Mouse (Mus musculus) heart, embryonic 12.5 days (tissue): ENCODE measurements around the gene Pcp4l1. TPM values are rescaled to one million over a fixed set of nuclear protein-coding genes. Genes with fewer than 3 reads are reported as not detected.
"Not testable (repeated sequence)": the region's sequence is repeated elsewhere in the genome, so short reads cannot be mapped to it uniquely, and the experiment has no call there.

Experiments used
- ATAC-seq: fragments of 200-750 bp; cut with Nextera tagmentation; 2 replicates; pipeline ENCODE4 v1.8.0; 2017; ENCODE audit warnings: moderate TSS enrichment, moderate library complexity; ENCODE audit not compliant: insufficient number of reproducible peaks, low FRiP score
- H3K27ac ChIP-seq: fragments of 300-500 bp; sonication (generic); 2 replicates; pipeline ENCODE4 v1.5.1; 2016; ENCODE audit warnings: mild to moderate bottlenecking, moderate library complexity; ENCODE audit not compliant: poor library complexity, severe bottlenecking
- H3K27me3 ChIP-seq: fragments of 300-500 bp; sonication (generic); replicated peaks from 2 replicates; pipeline ENCODE4 v1.6.1; 2016; ENCODE audit warnings: mild to moderate bottlenecking, moderate library complexity
- H3K36me3 ChIP-seq: fragments of 300-500 bp; sonication (generic); 2 replicates; pipeline ENCODE4 v1.6.1; 2016; ENCODE audit warnings: mild to moderate bottlenecking, moderate library complexity
- H3K4me1 ChIP-seq: fragments of 300-500 bp; sonication (generic); replicated peaks from 2 replicates; pipeline ENCODE4 v1.6.1; 2016; ENCODE audit warnings: mild to moderate bottlenecking
- H3K4me2 ChIP-seq: fragments of 300-500 bp; sonication (generic); 2 replicates; pipeline ENCODE4 v1.6.1; 2016; ENCODE audit warnings: mild to moderate bottlenecking, moderate library complexity
- H3K4me3 ChIP-seq: fragments of 300-500 bp; sonication (generic); 2 replicates; pipeline ENCODE4 v1.5.1; 2016; ENCODE audit warnings: mild to moderate bottlenecking
- H3K9ac ChIP-seq: fragments of 300-500 bp; sonication (generic); 2 replicates; pipeline ENCODE4 v1.6.1; 2016; ENCODE audit warnings: mild to moderate bottlenecking, moderate library complexity
- H3K9me3 ChIP-seq: fragments of 300-500 bp; sonication (generic); replicated peaks from 2 replicates; pipeline ENCODE4 v1.6.1; 2016; ENCODE audit warnings: mild to moderate bottlenecking, moderate library complexity
- WGBS: fragments of 180-500 bp; shearing (Covaris S2); methylation state at CpG from one replicate; pipeline ENCODE4 v1.1.7; 2016; 5-methylcytosine and 5-hydroxymethylcytosine counted together
- polyA plus RNA-seq: library from polyadenylated mRNA; unstranded; fragments of >200 nt; fragmentation: Nextera tagmentation; extraction: Ambion mirVana; gene quantifications from 2 replicates; pipeline ENCODE4 v1.2.1, GENCODE M21; 2016

The Pcp4l1 gene
- polyA plus RNA-seq, 1 experiment from 2014 or later: 33.4 TPM

DNA sequence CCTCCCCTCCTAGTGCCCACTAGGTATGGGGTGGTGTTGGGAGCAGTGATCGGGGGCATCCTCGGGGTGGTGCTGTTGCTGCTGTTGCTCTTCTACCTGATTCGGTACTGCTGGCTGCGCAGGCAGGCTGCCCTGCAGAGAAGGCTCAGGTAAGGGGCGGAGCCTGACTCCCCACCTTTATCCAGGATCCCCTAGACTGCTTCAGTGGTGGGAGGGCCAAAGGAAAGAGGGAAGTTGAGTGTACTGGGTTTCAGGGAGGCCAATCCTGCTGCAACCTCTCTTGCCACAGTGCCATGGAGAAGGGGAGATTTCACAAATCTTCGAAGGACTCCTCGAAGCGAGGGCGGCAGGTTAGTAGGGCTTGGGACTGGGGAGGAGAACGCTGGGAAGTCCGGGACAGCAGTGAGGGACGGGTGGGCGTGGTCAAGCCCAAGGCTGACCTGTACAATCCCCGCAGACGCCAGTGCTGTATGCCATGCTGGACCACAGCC, 36.5 kb downstream of the Pcp4l1 start:
- no peaks in the 10 kb centered on the region for H3K9me3 ChIP-seq
- WGBS: 4% methylated on average over 15 of the region's 15 CpGs
- H3K27ac ChIP-seq: no peak overlapping the region
- peaks cover 51% of the 10 kb centered on the region for H3K27me3 ChIP-seq
- no peak overlapping the region for H3K9ac ChIP-seq
- peaks cover 15% of the 10 kb centered on the region; the same call in 1 of the 2 replicates for H3K4me1 ChIP-seq
- H3K4me2 ChIP-seq: peak overlapping the region; percentile 63
- H3K4me3 ChIP-seq: peak overlapping the region; percentile 34
- 0 out of 2 replicates have a peak, but pooled peaks have one; percentile 35 for ATAC-seq
- no peaks in the 10 kb centered on the region for H3K36me3 ChIP-seq

DNA sequence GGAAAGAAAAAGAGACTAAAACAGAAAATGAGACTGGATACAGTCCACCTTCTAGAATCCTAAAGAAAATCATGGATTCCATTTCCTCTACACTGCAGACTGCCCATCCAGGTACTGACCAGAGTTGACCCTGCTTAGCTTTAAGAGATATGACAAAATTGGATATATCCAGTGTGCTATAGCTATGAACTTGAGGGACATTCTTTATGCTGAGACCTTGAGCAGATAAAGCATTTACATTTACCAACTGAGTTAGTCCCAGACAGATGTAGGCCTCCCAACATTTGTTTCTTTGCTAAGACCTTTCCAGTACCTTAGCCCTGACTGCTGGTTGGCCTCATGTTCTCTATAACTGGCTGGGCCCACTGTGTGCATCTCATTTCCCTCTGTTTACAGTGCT, 38.1 kb downstream of the Pcp4l1 start:
- Histone ChIP-seq H3K27ac (no peak overlapping the region), H3K9ac (no peak overlapping the region), H3K9me3 (no peaks in the 10 kb centered on the region), H3K36me3 (no peaks in the 10 kb centered on the region), H3K4me2 (no peak overlapping the region), H3K4me3 (no peak overlapping the region), H3K27me3 (peaks cover 51% of the 10 kb centered on the region), H3K4me1 (peaks cover 15% of the 10 kb centered on the region; the same call in 1 of the 2 replicates)
- ATAC-seq: no peak

DNA sequence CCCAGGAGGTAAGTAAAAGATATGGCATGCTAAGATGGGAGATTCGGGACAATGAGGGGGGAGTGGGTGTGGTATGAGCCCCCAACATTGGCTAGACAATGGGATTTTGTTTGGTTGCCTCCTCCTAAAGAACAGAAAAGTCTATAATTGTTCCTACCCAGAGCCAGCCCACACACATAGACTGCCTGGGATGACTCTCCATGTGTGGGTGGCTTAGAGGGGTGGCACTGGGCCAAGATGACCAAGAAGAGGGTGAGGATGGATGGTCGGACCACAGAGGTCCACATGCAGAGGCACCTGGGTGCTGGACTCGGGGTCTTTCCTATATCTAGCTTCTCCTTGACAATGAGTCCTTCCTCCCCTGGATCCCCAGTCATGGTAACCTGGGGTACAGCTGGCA, 39.4 kb downstream of the Pcp4l1 start:
- Histone ChIP-seq H3K27ac (no peak overlapping the region), H3K9ac (no peak overlapping the region), H3K9me3 (no peaks in the 10 kb centered on the region), H3K27me3 (peaks cover 51% of the 10 kb centered on the region), H3K4me2 (no peak overlapping the region), H3K4me1 (peaks cover 15% of the 10 kb centered on the region; the same call in 1 of the 2 replicates), H3K4me3 (no peak overlapping the region), H3K36me3 (no peaks in the 10 kb centered on the region)
- 71% methylated on average over 3 of the region's 3 CpGs for WGBS
- ATAC-seq: no peak

DNA sequence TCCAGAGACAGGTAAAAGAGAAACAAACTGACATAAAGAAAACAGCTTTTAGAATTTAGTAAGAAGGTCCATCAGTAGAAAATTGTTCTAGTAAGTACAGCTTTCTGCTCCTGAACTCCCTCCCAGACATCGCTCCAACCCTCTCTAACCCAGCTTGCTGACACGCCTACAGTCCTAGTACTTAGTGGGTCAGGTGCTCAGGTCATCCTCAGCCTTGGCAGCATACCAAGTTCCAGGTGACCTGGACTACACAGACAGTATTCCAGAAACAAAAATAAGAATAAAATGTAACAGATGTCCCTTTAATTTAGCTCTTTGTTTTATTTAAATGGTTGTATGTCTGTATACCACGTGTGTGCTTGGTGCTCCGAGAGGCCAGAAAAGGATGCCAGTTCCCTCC, 44.1 kb downstream of the Pcp4l1 start:
- Histone ChIP-seq H3K27me3 (peaks cover 19% of the 10 kb centered on the region), H3K4me3 (no peak overlapping the region), H3K4me1 (peaks cover 18% of the 10 kb centered on the region), H3K36me3 (peaks cover 8% of the 10 kb centered on the region; the same call in 1 of the 2 replicates), H3K9me3 (no peaks in the 10 kb centered on the region), H3K27ac (no peak overlapping the region), H3K4me2 (no peak overlapping the region), H3K9ac (no peak overlapping the region)
- WGBS: 87% methylated on average over 4 of the region's 4 CpGs
- ATAC-seq: no peak

DNA sequence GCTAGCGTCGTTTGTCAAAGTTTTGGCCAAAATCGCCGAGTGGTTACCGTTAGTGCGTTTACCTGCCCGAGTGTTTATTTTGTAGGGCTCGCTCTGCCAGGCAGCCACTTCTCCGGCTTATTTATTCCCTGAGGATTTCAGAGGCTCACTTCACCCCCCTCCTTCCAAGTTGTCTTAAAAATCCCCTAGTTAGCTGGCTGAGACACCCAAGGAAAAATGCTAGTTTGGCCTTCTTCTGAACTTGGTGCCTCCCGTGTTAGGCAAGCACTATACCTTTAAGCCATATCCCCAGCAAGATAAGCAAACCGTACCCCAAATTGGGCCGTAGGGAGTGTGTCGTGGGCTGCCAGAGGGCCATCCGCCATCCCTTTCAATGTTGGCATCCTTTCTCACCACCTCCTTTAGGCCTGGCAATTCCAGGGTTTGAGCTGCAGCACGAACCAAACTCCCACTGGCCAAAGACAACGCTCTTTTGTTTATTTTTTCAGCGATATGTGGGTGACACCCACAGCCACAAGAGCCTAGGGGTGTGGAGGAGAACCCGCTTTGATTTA, 45.2 kb downstream of the Pcp4l1 start:
- Histone ChIP-seq H3K4me2 (peak overlapping the region; percentile 82), H3K9ac (peak overlapping the region; percentile 99), H3K27me3 (peaks cover 9% of the 10 kb centered on the region), H3K4me3 (peak overlapping the region; percentile 86), H3K36me3 (peaks cover 8% of the 10 kb centered on the region; the same call in 1 of the 2 replicates), H3K9me3 (no peaks in the 10 kb centered on the region), H3K27ac (no peak overlapping the region), H3K4me1 (peaks cover 18% of the 10 kb centered on the region)
- WGBS: 4% methylated on average over 18 of the region's 18 CpGs
- peak; percentile 49 for ATAC-seq

DNA sequence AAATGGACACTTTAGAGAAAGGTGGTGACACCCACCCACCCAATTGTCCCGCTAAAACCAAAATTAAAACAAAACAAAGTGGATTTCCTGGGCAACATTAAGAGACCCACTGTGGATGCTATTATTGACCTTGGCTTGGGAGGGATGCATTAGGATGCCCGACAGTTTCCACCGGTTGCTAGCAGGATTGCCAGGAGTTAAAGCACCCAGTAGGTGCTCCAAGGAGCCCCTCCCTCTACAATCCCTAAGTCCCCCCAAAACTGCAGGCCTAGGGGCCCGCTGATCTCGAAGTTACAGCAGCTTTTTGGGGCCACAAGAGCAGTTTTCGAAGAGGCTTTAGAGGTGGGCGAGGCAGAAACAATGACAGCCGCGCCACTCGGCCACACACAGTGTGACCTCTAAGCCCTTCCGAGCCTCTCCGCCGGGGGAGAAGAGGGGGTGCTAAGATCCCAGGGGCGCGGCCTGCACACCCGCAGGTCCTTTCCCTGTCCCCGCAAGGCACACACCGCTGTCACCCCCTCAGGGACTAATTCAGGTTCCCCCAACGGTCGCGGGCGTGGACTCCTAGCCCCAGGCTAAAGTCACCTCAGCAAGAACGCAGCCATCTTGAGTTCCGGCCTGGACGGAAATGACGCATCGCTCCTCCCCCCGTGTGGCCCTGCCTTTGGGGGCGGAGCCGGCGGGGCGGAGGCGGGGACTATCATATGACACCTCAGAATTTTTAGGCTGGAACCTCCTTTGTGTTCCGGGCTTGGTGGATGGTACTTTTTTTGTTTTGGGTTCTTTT, 45.9 kb downstream of the Pcp4l1 start, which contains the start of the genes Sdhc and Mpz:
Gene Sdhc (minus strand): TSS at position 630 of the 787 bp plus-strand sequence.
Gene Mpz (plus strand): TSS at position 738 of the 787 bp plus-strand sequence.
- Histone ChIP-seq H3K9ac (peak within 1 kb of the TSS; percentile 99), H3K27me3 (peaks cover 1% of the 10 kb centered on the region; the same call in 1 of the 2 replicates), H3K4me2 (peak within 1 kb of the TSS; percentile 82), H3K4me3 (peak within 1 kb of the TSS; percentile 86), H3K27ac (peak within 1 kb of the TSS; percentile 83), H3K9me3 (no peaks in the 10 kb centered on the region), H3K36me3 (peaks cover 14% of the 10 kb centered on the region), H3K4me1 (peaks cover 18% of the 10 kb centered on the region)
- ATAC-seq: peak; percentile 97
- 1% methylated on average over 34 of the region's 34 CpGs for WGBS

DNA sequence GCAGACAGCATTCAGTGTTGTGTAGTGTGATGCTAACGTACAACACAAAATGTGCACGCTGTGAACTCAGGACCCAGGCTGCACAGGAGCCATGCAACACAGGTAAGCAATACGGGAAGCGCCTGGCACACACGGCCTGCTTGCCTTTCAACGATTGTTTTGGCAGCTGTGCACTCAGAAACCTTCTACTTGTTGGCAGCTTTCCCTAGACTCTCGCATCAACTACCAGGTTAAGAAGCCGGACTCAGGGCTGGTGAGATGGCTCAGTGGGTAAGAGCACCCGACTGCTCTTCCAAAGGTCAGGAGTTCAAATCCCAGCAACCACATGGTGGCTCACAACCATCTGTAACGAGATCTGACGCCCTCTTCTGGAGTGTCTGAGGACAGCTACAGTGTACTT, 53.1 kb downstream of the Pcp4l1 start:
- H3K27ac ChIP-seq, H3K9ac ChIP-seq, H3K4me1 ChIP-seq, H3K4me2 ChIP-seq, H3K27me3 ChIP-seq, H3K4me3 ChIP-seq, H3K9me3 ChIP-seq, ATAC-seq: not testable (repeated sequence)
- WGBS: 77% methylated on average over 11 of the region's 11 CpGs
- H3K36me3 ChIP-seq: peaks cover 69% of the 10 kb centered on the region

DNA sequence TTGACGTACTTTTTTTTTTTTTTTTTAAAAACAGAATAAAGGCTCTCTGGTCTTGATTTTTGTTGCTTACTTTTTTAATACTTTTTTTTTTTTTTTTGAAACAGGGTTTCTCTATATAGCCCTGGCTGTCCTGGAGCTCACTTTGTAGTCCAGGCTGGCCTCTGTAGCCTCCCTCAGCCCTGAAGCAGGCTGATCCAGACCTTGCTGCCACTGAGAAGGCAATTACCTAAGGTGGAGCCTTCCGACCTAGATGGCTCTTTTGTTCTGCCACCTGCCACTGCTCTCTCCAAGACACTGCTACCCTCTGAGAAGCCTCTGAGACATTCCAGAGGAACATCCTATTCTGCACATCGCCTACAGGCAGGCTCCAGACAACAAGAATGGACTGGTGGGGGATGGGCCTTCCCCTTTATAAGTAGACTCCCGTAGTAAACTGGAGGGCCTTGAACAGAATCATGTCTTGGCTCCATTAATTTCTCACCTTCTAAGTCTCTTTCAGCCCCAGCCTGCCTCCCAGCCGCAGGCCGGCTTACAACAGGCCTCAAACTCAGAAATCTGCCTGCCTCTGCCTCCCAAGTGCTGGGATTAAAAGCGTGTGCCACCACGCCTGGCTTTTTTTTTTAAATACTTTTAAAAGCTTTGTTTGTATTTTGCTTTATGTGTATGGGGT, 58.4 kb downstream of the Pcp4l1 start:
- not testable (repeated sequence) for H3K27me3 ChIP-seq, ATAC-seq, H3K4me3 ChIP-seq, H3K9ac ChIP-seq, H3K4me1 ChIP-seq, H3K27ac ChIP-seq, H3K9me3 ChIP-seq, H3K4me2 ChIP-seq
- peaks cover 76% of the 10 kb centered on the region for H3K36me3 ChIP-seq
- 87% methylated on average over 8 of the region's 8 CpGs for WGBS

DNA sequence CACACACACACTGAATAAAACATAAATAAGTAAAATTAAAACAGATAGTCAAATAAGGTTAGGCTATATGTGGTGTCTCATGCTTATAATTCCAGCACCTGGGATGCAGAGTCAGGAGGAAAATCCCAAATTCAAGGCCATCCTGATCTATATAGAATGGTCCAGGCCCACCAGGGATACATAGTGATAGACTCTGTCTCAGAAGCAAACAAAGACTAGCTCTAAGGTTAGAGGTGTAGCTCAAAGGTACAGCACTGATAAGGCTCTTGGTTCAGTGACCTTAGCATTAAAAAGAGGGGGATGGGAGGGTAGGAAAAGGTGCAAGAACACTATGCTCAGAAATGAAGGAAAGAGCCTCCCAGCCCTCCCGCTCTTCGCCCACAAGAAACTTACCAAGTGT, 60.5 kb downstream of the Pcp4l1 start:
- Histone ChIP-seq H3K9me3 (no peaks in the 10 kb centered on the region), H3K27ac (no peak overlapping the region), H3K9ac (no peak overlapping the region), H3K4me3 (no peak overlapping the region), H3K4me2 (no peak overlapping the region), H3K27me3 (no peaks in the 10 kb centered on the region), H3K4me1 (0 out of 2 replicates have a peak, but pooled peaks cover 2% of the 10 kb centered on the region), H3K36me3 (peaks cover 75% of the 10 kb centered on the region)
- no peak for ATAC-seq
- WGBS: 90% methylated on average over 2 of the region's 2 CpGs

DNA sequence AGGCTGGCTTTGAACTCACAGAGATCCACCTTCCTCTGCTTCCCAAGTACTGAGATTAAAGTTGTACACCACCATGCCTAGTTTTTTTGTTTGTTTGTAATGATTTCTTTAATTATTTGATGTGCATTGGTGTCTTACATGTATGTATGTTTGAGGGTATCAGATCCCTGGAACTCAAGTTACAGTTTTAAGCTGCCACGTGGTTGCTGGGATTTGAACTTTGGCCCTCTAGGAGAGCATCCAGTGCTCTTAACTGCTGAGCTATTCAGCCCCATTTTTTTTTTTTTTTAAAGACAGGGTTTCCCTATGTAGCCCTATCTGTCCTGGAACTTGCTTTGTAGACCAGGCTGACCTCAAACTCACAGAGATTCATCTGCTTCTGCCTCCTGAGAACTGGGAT, 65.1 kb downstream of the Pcp4l1 start:
- no peak for ATAC-seq
- no peak overlapping the region for H3K9ac ChIP-seq
- H3K4me3 ChIP-seq: no peak overlapping the region
- no peak overlapping the region for H3K4me2 ChIP-seq
- peaks cover 72% of the 10 kb centered on the region for H3K36me3 ChIP-seq
- no peak overlapping the region for H3K27ac ChIP-seq
- no peaks in the 10 kb centered on the region for H3K9me3 ChIP-seq
- H3K4me1 ChIP-seq: 0 out of 2 replicates have a peak, but pooled peaks cover 2% of the 10 kb centered on the region
- no peaks in the 10 kb centered on the region for H3K27me3 ChIP-seq
- WGBS: 85% methylated on average over 1 of the region's 1 CpGs

DNA sequence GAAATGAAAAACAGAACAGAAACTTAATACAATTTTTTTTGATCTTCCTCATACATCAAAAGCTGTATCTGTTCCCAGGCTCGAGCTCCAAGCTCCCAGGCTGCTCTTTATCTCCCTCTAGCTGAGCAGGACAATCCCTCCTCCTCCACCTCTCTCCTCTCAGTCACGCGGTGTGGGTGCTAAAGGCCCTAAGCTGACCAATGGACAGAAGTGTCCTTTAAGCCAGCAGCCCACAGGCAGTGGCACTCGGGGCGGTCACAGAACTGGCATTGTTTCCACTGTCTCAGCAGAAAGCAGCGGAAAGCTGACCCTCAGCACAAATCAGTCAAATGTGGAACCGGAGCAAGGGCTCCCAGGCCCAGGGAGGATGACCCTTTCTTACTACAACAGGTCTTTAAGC, 66.8 kb downstream of the Pcp4l1 start:
- Histone ChIP-seq H3K4me2 (no peak overlapping the region), H3K9ac (no peak overlapping the region), H3K27me3 (no peaks in the 10 kb centered on the region), H3K9me3 (no peaks in the 10 kb centered on the region), H3K4me1 (0 out of 2 replicates have a peak, but pooled peaks cover 2% of the 10 kb centered on the region), H3K27ac (no peak overlapping the region), H3K36me3 (peaks cover 54% of the 10 kb centered on the region), H3K4me3 (no peak overlapping the region)
- no peak for ATAC-seq
- WGBS: 57% methylated on average over 7 of the region's 7 CpGs
